Mouse (Mus musculus): ENCODE results near the gene Vezt. TPM values are rescaled to one million over a fixed set of nuclear protein-coding genes. Genes with fewer than 3 reads are reported as not detected.
A peak's percentile ranks its signal among the peaks of the same experiment; 100 is the strongest.

The Vezt gene
- polyA plus RNA-seq, 1 experiment from 2014 or later, result 62.5 TPM

- Histone ChIP-seq H3K36me3 (replicated peaks) (no peaks in the 10 kb centered on the region), H3K27me3 (replicated peaks) (no peaks in the 10 kb centered on the region), H3K4me1 (peaks cover 34% of the 10 kb centered on the region), H3K27ac (peak overlapping the region; percentile 87), H3K4me3 (peak overlapping the region; percentile 87), H3K9me3 (no peaks in the 10 kb centered on the region), H3K4me2 (peak overlapping the region; percentile 64), H3K9ac (peak overlapping the region; percentile 96)
- ATAC-seq (replicated peaks), result peak; percentile 82
- under 1% methylated on average over 30 of the region's 30 CpGs for WGBS
These were observed 550 bp downstream of the Vezt start for GRCm38 (mm10) chr10:94034876-94035657.

- Histone ChIP-seq H3K4me1 (peaks cover 29% of the 10 kb centered on the region), H3K27me3 (replicated peaks) (no peaks in the 10 kb centered on the region), H3K4me2 (no peak overlapping the region), H3K4me3 (no peak overlapping the region), H3K27ac (no peak overlapping the region), H3K9ac (no peak overlapping the region), H3K36me3 (replicated peaks) (no peaks in the 10 kb centered on the region), H3K9me3 (no peaks in the 10 kb centered on the region)
- 88% methylated on average over 6 of the region's 6 CpGs for WGBS
- no peak for ATAC-seq (replicated peaks)
These were observed 4.5 kb downstream of the Vezt start for GRCm38 (mm10) chr10:94031164-94031563.

GRCm38 (mm10) chr10:94028493-94028892, 7.1 kb downstream of the Vezt start:
- peaks cover 19% of the 10 kb centered on the region for H3K4me1 ChIP-seq
- no peak overlapping the region for H3K9ac ChIP-seq
- H3K4me2 ChIP-seq, result no peak overlapping the region
- H3K27me3 ChIP-seq (replicated peaks), result no peaks in the 10 kb centered on the region
- no peaks in the 10 kb centered on the region for H3K9me3 ChIP-seq
- H3K27ac ChIP-seq, result no peak overlapping the region
- 88% methylated on average over 6 of the region's 6 CpGs for WGBS
- no peak overlapping the region for H3K4me3 ChIP-seq
- 0 out of 2 replicates have a peak, but pooled peaks cover 6% of the 10 kb centered on the region for H3K36me3 ChIP-seq (replicated peaks)
- ATAC-seq (replicated peaks), result no peak

GRCm38 (mm10) chr10:94025079-94025478, 10.5 kb downstream of the Vezt start:
- no peak overlapping the region for H3K27ac ChIP-seq
- 0 out of 2 replicates have a peak, but pooled peaks have one; percentile 37 for ATAC-seq (replicated peaks)
- 0 out of 2 replicates have a peak, but pooled peaks cover 3% of the 10 kb centered on the region for H3K4me1 ChIP-seq
- no peaks in the 10 kb centered on the region for H3K27me3 ChIP-seq (replicated peaks)
- 96% methylated on average over 8 of the region's 8 CpGs for WGBS
- no peak overlapping the region for H3K9ac ChIP-seq
- no peak overlapping the region for H3K4me3 ChIP-seq
- no peaks in the 10 kb centered on the region for H3K9me3 ChIP-seq
- H3K4me2 ChIP-seq, result no peak overlapping the region
- 0 out of 2 replicates have a peak, but pooled peaks cover 6% of the 10 kb centered on the region for H3K36me3 ChIP-seq (replicated peaks)

- no peak for ATAC-seq (replicated peaks)
- 95% methylated on average over 4 of the region's 4 CpGs for WGBS
- H3K4me3 ChIP-seq, result no peak overlapping the region
These were observed 14.6 kb downstream of the Vezt start for GRCm38 (mm10) chr10:94021059-94021458.

GRCm38 (mm10) chr10:94020587-94020986, 15.0 kb downstream of the Vezt start:
- Histone ChIP-seq H3K4me2 (no peak overlapping the region), H3K27ac (no peak overlapping the region), H3K4me3 (no peak overlapping the region), H3K36me3 (replicated peaks) (0 out of 2 replicates have a peak, but pooled peaks cover 3% of the 10 kb centered on the region), H3K9ac (no peak overlapping the region), H3K4me1 (0 out of 2 replicates have a peak, but pooled peaks cover 3% of the 10 kb centered on the region), H3K27me3 (replicated peaks) (no peaks in the 10 kb centered on the region), H3K9me3 (no peaks in the 10 kb centered on the region)
- WGBS, result 82% methylated on average over 5 of the region's 5 CpGs
- no peak for ATAC-seq (replicated peaks)

More at GRCm38 (mm10) chr10:94021059-94021458, 14.6 kb downstream of the Vezt start:
- Histone ChIP-seq H3K9me3 (no peaks in the 10 kb centered on the region), H3K36me3 (replicated peaks) (0 out of 2 replicates have a peak, but pooled peaks cover 6% of the 10 kb centered on the region), H3K4me2 (no peak overlapping the region), H3K4me1 (0 out of 2 replicates have a peak, but pooled peaks cover 3% of the 10 kb centered on the region), H3K27ac (no peak overlapping the region), H3K27me3 (replicated peaks) (no peaks in the 10 kb centered on the region), H3K9ac (no peak overlapping the region)

- ATAC-seq (replicated peaks), result no peak
These were observed 18.2 kb downstream of the Vezt start for GRCm38 (mm10) chr10:94017455-94017854.

GRCm38 (mm10) chr10:94014200-94014599, 21.4 kb downstream of the Vezt start:
- no peaks in the 10 kb centered on the region for H3K9me3 ChIP-seq
- 75% methylated on average over 4 of the region's 4 CpGs for WGBS
- no peak overlapping the region for H3K27ac ChIP-seq
- H3K36me3 ChIP-seq (replicated peaks), result no peaks in the 10 kb centered on the region
- H3K4me3 ChIP-seq, result no peak overlapping the region
- 0 out of 2 replicates have a peak, but pooled peaks cover 2% of the 10 kb centered on the region for H3K4me1 ChIP-seq
- H3K4me2 ChIP-seq, result no peak overlapping the region
- no peak overlapping the region for H3K9ac ChIP-seq
- no peak for ATAC-seq (replicated peaks)
- no peaks in the 10 kb centered on the region for H3K27me3 ChIP-seq (replicated peaks)

More at GRCm38 (mm10) chr10:94017455-94017854, 18.2 kb downstream of the Vezt start:
- H3K9ac ChIP-seq, result no peak overlapping the region
- H3K36me3 ChIP-seq (replicated peaks), result no peaks in the 10 kb centered on the region
- 95% methylated on average over 8 of the region's 8 CpGs for WGBS
- 0 out of 2 replicates have a peak, but pooled peaks cover 5% of the 10 kb centered on the region for H3K4me1 ChIP-seq
- H3K9me3 ChIP-seq, result no peaks in the 10 kb centered on the region
- H3K27ac ChIP-seq, result no peak overlapping the region
- H3K4me2 ChIP-seq, result no peak overlapping the region
- H3K4me3 ChIP-seq, result no peak overlapping the region
- no peaks in the 10 kb centered on the region for H3K27me3 ChIP-seq (replicated peaks)

GRCm38 (mm10) chr10:94013196-94013595, 22.4 kb downstream of the Vezt start:
- Histone ChIP-seq H3K4me1 (0 out of 2 replicates have a peak, but pooled peaks cover 2% of the 10 kb centered on the region), H3K36me3 (replicated peaks) (no peaks in the 10 kb centered on the region; the same call in 1 of the 2 replicates), H3K27ac (no peak overlapping the region), H3K9ac (no peak overlapping the region), H3K4me3 (no peak overlapping the region), H3K9me3 (no peaks in the 10 kb centered on the region), H3K4me2 (no peak overlapping the region), H3K27me3 (replicated peaks) (no peaks in the 10 kb centered on the region)
- no peak for ATAC-seq (replicated peaks)
- WGBS, result 52% methylated on average over 3 of the region's 3 CpGs

- no peak for ATAC-seq (replicated peaks)
- 0 out of 2 replicates have a peak, but pooled peaks cover 2% of the 10 kb centered on the region for H3K4me1 ChIP-seq
- 83% methylated on average over 2 of the region's 2 CpGs for WGBS
These were observed 24.6 kb downstream of the Vezt start for GRCm38 (mm10) chr10:94011024-94011423.

GRCm38 (mm10) chr10:94009991-94010679, 25.5 kb downstream of the Vezt start:
- peaks cover 11% of the 10 kb centered on the region; the same call in 1 of the 2 replicates for H3K36me3 ChIP-seq (replicated peaks)
- no peaks in the 10 kb centered on the region for H3K9me3 ChIP-seq
- no peaks in the 10 kb centered on the region for H3K27me3 ChIP-seq (replicated peaks)
- no peak overlapping the region for H3K4me2 ChIP-seq
- 0 out of 2 replicates have a peak, but pooled peaks cover 2% of the 10 kb centered on the region for H3K4me1 ChIP-seq
- H3K9ac ChIP-seq, result no peak overlapping the region
- H3K27ac ChIP-seq, result no peak overlapping the region
- H3K4me3 ChIP-seq, result no peak overlapping the region
- 82% methylated on average over 3 of the region's 3 CpGs for WGBS
- no peak for ATAC-seq (replicated peaks)

More at GRCm38 (mm10) chr10:94011024-94011423, 24.6 kb downstream of the Vezt start:
- Histone ChIP-seq H3K9ac (no peak overlapping the region), H3K27ac (no peak overlapping the region), H3K27me3 (replicated peaks) (no peaks in the 10 kb centered on the region), H3K9me3 (no peaks in the 10 kb centered on the region), H3K36me3 (replicated peaks) (peaks cover 7% of the 10 kb centered on the region; the same call in 1 of the 2 replicates), H3K4me3 (no peak overlapping the region), H3K4me2 (no peak overlapping the region)

- no peak overlapping the region for H3K27ac ChIP-seq
- H3K4me3 ChIP-seq, result no peak overlapping the region
- no peak for ATAC-seq (replicated peaks)
- H3K9me3 ChIP-seq, result no peaks in the 10 kb centered on the region
- peaks cover 15% of the 10 kb centered on the region for H3K36me3 ChIP-seq (replicated peaks)
- H3K9ac ChIP-seq, result no peak overlapping the region
- no peaks in the 10 kb centered on the region for H3K27me3 ChIP-seq (replicated peaks)
- WGBS, result 98% methylated on average over 2 of the region's 2 CpGs
- no peak overlapping the region for H3K4me2 ChIP-seq
- H3K4me1 ChIP-seq, result no peaks in the 10 kb centered on the region
These were observed 27.3 kb downstream of the Vezt start for GRCm38 (mm10) chr10:94008356-94008755.

All from midbrain, embryonic 15.5 days (tissue).